Mouse (Mus musculus): ENCODE measurements at regions not wholly inside any gene's neighbourhood (a gene's known extent, or its start where the extent isn't known, plus 50 kb on each side); places are given as distances from the start of the nearest gene placed in this dataset.
"Not testable (repeated sequence)": the region's sequence is repeated elsewhere in the genome, so short reads cannot be mapped to it uniquely, and the experiment has no call there.

DNA sequence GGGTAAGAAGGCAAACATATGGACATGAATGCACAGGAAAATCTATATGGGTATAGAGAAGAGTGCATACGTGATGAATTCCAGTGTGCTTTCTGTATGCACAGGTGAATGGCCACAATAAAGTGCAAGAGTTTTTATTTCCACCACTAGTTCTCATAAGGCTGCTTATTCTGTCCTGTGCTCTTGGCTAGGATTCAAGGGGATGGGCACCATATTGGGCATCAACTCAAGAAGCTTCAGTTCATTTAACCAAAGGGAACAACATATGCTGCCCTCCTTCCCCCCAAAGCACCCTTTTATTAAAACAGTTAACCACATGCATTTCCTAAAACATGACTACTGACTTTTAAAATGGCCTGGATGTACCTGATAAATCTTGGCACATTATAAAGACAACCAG, 356.2 kb downstream of the Fut8 start:
- DNase-seq = no peak

DNA sequence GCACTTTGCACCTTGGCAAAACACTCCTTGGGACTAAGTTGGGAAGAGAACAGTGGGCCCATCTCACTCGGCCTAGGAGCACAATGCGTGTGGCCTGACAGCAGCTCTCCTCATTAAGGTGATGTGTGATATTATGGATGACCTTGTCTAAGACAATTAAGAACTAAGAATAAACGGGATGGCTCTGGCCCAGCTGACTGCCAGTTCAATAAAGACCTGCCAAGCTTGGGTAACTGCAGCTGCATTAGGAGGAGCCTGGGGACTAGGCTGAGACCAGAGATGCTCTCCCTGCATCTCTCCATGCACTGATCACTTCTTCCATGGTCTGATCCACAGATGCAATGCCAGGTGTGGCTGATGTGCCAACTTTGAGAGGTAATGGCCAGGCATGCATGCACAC, 356.7 kb downstream of the Fut8 start:
- no peak for DNase-seq

DNA sequence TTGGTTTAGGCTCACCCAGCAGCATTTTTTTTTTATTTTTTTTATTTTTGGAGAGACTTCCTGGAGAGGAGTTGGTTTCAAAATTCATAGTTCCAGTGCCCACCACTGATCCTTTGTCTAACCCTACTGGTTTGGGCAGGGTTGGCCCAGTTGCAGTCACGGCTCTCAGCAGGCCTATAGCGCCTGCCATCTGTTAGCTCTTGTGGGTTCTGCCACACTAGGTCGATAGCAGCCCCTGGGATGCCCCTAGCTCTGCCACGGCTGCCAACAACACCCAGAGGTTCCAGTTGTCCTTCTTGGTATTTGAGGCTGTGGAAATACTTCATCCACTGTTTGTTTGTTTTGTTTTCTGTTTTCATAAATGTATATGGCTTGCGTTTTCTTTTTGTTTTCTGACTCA, 357.9 kb downstream of the Fut8 start:
- DNase-seq = no peak

DNA sequence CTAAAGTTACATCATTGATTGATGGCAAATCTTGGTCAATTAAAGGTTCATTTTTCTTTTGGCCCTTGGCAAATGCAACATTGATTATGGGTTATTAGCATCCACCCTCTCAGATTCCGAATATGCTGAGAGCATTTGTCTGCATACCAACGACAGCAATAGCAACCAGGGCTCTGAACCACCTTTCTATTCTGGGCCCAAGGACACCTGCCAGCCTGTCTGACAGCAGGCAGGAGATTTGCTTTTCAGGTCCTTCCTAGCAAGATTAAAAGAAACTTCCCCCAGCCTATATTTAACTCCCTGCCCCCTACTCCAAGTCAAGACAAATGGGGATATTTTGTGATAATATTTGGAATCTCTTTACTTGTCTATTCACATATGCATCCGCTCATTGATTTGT, 358.8 kb downstream of the Fut8 start:
- DNase-seq = no peak

DNA sequence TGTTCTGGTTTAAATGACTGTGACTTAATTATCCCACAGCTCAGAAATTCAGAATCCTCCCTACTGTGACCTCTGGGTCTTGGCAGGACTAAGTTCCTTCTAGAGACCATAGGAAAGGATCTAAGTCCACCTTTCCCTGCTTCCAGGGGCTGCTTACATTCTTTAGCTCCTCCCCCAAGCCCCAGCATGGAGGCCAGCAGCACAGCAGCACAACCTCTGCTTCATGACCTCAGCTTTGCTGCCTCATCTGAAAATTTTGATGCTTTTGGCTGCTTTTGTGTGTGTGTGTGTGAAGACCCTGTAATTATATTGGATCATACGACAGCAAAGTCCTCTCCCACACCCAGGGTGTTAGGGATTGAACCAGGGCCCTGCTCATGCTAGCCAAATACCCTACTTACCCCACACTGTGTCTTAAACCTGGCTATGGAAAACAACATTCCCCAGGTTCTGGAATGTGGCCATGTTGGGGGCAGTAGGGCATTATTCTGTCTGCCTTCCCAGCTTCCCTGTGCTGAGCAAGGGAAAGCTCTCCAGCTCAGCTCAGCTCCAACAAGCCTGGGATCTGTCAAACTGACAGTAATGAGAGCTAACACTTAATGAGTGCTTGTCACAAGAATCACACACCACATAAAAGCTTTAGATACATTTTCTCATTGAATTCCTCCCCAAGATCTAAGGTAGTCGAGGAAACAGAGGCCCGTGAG, 359.9 kb downstream of the Fut8 start:
- DNase-seq = no peak

DNA sequence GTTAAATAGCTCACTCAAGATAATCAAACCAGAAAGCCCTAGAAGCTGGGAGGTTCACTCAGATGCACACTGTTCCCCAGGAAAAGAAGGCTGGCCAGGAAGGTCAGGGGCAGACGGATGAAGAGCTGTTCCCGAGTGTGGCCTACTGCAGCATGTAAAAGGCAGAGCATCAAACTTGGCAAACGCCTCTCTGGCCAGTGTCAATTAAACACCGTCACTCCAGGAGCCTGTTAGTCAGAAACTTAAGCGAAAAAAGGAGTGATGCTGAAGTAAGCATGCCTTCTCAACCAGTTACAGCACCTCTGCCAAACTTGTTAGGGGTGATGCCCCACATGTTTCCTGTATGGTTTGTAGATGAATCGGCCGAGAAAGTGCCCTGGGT, 360.4 kb downstream of the Fut8 start:
- DNase-seq = peak in 1 of 2 experiments; percentile 6

DNA sequence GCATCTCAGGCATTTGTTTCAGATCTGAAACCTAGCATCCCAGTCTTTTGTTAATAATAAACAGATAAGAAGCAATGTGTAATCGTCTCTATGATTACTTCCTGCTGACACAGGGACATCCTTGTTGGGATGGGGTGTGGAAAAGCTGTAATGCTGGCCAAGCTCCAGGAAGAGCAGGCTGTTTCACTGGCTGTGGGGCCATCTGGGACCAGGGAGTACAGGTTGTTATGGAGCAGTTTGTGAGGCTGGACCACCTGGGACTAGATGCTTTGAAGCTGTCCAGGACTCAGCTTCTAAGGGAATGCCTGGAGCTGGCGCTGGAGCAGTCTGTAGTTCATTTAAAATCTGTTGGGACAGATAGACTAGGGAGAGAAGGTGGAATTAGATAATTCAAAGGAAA, 361.5 kb downstream of the Fut8 start:
- DNase-seq = no peak

DNA sequence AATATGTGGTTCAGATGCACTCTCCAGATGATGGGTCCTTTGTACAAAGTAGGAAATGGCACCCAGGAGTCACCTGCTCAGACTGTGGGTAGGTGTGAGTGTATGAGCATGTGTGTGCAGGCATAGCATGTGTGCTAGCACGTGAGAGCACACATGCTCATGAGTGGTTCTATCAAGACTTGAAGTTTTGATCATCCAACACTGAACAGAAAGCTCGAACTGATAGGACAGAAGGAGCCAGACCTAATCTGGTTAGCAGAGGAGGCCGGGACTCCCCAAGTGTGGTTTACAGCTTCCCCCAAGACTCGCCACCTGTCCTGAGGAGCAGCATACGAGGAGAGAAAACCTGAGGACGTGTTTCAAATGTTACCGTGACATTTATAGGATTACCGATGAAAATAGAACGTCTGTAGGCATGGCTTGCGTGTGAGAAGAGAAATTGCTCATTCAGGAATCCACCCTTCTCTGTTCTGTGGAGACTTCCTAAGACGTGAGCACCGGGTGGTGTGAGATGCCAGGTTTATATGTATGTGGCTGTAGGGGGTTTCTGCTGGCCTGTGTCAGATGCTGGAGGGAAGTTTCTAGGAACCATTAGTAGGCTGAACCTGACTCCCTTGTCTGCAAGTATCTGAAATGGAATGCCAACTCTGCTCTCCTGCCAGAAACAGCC, 366.0 kb downstream of the Fut8 start:
- no peak for DNase-seq

DNA sequence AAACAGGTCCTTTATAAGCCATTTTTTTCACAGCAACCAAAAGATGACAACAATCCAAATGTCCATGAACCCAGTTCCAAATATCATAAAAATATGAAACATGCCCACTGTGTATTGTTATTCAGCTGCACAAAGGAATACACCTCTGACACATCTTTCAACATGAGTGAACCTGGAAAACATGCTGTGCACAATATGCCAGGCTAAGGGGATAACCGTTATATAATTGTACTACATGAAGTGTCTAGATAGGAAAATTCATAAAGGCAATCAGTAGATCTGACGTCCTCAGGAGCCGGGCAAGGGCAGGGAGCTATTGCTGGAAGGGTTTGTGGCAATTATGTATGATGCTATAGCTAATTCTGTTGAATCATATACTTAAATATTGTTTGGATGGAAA, 379.6 kb downstream of the Fut8 start:
- DNase-seq = no peak

DNA sequence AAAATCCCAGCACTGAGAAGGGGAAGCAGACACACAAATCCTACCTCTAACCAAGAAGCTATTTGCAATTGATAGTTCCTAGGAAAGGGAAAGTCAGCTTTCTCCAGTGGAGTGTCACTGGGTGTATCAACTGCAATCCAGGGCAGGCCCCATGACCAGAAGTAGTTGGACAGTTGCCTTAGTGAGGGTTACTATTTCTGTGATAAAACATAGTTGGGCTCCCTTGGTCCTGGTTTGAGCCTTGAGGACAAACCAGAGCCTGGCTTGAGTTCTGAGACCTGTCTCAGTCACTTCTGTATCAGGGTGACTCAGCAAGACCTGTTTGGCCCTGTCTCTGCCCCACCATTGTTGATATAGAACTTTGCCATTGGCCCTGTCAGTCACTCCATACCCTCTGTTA, 384.3 kb downstream of the Fut8 start:
- DNase-seq = no peak

DNA sequence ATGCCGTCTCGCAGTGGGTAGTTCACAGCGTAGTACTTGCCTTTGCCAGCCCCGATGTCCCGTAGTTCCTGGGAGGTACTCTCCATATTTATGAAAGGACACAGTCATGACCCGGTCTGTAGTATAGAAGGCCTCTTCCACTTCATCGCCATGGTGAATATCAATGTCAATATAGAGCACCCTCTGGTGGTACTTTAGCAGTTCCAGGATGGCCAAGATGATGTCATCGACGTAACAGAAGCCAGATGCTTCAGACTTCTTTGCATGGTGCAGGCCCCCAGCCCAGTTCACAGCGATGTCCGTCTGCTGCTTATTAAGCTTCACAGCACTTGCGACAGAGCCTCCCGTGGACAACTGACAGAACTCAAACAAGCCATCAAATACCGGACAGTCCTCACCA, 386.4 kb downstream of the Fut8 start:
- DNase-seq = not testable (repeated sequence)

DNA sequence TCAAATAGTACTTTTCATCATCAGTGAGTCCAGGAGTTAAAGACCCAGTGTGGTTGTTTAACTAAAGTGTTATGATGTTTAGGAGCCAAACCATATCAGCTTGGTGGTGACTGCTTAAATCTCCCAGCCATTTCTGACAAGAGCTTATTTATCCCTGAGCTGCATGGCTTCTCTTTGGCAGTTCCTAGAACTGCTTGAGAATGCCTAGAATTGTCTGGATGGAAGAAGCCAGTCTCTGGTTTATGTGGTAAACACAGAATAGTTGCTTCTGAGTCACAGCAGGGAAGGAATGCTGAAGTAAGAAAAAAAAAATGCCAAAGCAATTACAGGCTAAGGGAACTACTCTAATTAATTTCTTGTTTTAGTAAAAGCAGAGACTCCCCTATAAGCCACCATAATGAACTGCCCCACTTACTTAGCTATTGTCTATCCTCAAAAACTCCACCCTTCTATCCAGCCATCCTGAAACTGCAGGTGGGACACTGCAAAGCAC, 390.5 kb downstream of the Fut8 start:
- DNase-seq = no peak

DNA sequence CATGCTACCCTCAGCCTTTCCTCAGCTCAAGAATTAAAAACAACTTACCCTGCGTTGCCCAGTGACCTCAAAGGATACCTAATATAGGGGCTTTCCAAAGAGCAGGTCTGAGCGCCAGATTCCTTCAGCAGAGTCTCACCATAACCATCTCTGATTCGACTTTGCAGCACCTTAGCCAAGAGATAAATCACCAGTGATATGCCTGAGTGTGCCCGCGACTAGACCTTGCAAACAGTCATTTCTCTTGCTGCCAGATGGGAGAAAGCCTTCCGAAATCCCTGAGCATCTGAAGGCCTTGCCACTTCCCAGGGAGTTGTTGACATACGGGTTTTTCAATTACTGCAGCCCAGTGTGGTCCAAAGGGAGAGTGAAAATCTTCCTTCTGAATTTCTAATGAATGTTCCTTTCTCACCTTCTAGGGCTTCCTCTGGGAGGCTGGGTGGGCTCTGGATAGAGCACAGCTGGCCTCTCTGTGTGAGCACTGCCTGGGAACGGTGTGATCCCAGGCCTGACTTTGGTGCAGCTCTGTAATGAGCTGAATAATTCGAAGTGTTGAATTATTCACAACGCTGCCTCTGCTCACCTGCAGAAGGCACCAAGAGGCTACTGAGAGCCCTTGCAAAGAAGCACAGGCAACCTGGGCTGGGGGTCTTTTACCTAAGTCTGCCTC, 396.2 kb downstream of the Fut8 start:
- no peak for DNase-seq

DNA sequence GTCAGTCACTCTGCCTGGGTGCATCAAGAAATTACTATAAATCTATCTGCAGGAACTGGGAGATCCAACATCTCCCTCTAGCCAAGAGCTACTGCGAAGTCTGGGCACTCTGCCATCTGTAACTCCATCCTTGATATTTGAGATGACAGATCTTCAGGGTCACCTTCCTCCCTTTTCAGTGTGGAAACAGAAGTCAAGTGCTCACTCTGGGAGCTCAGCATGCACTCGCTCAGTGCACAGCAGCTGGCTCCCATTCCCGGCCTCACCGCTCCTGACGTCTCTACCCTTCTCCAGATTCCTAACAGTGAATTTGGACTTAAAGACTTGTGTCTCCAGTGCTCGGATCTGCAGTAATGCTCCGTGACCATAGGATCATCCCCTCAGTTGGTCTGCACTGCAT, 400.3 kb downstream of the Fut8 start:
- DNase-seq = no peak

DNA sequence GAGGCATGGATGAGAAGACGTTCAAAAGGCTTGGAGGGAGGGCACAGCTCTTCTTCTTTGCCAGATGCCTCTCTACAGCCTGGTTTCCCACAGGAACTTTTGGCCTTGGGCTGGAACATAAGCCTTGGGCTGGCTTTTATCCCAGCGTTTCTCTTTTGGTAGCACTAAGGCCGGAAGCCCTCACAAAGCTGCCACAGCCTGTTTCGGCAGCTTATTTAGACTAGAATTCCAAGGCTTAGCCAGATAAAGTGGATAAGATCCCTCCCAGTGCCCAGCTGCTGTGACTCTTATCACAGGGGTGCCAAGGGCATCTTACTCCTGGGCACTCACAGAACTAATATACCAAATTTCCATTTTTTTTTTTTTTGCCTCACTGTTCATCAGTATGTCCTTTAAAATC, 404.4 kb downstream of the Fut8 start:
- no peak for DNase-seq

DNA sequence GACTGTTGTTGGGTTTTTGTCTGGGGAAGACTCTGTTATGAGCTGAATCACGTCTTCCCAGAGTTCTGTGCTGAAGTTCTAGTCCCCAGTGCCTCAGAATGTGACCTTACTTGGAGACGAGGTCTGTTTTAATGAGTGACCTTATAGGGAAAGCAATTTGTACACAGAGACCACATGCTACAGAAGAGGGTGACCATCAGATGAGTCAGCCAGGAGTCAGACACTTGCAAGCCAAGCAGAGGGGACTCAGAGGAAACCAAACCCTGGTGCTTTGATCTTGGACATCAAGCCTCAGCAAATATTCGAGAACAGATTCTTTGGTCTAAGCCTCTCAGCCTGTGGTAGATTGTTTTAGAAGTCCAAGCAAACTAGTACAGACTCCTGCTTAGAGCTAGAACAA, 409.9 kb downstream of the Fut8 start:
- no peak for DNase-seq

DNA sequence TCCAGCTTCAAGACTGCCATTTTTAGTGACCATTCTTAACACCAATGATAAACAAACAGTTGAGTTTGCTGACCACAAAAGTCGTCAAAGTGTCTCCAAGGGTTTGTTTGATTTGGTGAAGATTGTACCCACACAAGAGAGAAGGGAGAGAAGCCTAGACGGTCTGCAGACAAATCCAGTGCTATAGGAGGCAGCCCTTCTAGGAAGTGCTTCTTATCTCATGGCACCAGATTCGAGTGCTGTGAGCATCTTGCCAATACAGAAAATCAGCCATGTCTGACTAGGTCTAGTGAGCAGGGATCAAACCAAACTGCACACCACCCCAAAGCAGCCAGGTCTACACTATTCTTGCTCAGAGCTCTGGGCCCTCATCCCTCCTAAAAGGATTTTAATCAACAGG, 416.4 kb downstream of the Fut8 start:
- no peak for DNase-seq

DNA sequence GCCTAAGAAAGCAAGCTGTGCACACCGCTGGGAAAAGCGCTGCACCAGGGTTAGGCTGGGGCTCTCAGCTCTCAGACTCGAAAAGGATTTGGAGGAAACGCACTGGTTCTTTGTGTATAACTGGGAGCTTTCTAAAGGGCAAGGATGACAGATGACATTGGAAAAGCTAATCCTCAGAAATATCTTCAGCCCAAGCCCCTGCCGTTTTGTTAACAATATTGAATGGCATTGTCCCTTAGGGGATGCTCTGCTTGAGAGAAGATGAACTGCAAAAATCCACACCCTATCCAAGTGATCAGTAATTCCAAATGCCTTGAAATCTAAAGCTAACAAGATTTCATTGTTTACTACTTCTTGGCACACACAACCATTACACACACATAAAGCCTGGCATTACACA, 419.1 kb downstream of the Fut8 start:
- no peak for DNase-seq

DNA sequence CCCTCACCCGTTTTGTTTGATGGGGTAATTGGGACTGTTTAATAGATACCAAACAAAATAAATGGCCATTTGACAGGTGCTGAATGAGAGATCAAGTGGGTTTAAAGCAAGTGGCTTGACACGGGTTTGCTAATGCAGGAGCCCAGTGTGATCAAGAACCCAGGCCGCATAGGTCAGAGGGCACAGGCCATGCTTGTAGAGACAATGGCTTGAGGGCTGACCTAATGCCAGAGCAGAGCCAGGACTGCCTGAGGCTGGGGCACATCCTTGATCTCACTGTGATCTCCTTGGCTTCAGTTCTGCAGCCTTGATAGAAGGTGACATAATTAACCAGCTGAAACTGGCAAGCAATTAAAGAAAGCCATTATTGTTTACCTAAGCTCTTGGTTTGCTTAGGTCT, 420.0 kb downstream of the Fut8 start:
- DNase-seq = no peak

DNA sequence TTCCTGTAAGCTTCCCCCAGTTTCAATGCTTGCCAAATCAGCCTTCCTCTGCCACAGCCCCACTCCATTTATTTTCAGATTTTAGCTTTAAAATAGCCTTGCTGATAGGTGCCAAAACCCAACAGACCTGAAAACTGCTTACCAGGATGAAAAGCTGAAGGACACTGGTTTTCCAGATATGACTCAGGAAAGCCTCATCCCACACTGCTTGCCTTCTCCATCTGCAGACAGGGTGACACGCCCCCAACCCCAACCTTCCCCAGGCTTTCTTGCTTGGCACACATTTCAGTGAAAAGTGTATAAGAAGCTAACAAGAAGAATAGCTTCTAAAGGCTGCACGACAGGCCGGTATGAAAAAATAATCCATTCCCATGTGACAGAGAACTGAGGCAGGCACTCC, 425.3 kb downstream of the Fut8 start:
- DNase-seq = no peak

DNA sequence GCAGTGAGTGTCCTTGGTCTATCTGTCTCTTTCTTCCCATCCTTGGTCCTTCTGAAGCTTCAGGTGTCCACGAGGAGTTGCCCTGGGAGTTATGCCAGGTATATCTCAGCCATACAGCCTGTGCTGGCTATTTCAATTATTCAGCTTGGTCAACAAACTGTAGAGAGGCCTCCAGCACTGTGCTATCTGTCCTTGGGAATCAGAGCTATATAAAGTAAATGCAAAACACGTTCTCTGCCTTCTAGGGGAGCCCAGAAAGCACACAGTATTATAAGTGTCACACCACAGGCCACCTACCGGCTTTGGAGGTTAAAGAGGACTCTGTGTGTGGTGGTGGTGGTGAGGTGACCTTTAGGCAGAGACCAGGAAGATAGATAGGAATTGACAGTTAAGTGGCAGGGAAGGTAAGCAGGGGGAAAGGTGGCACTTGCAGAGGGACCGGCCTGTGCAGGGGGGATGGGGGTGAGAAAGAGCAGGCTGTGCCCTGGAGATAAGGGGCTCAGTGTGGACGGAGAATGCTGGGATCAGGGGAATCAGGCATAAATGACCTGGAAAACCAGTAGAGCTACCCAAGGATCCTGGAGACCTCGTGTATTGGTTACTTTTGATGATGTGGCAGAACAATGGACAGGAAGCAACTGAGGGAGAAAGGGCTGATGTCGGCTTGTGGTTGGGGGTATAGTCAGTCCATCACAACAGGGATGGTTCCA, 425.9 kb downstream of the Fut8 start:
- no peak for DNase-seq

DNA sequence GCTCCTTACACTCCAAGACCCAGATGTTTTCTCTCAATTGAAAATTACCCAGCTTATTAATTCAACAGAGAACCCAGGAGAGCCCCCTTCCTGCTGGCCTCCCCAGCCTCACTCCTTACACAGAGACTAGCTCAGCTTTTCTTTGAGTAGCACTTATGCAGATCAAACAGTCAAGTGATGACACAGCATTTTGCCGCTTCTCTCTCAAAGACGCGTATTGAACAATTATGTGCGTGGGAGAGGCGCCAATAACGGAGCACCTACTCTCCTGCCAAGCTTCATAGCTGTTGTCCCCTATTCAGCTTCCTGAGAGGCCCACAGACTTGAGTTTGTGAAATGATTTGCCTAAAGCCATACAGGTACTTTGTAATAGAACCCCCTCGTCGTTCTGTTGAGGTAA, 428.5 kb downstream of the Fut8 start:
- DNase-seq = no peak

DNA sequence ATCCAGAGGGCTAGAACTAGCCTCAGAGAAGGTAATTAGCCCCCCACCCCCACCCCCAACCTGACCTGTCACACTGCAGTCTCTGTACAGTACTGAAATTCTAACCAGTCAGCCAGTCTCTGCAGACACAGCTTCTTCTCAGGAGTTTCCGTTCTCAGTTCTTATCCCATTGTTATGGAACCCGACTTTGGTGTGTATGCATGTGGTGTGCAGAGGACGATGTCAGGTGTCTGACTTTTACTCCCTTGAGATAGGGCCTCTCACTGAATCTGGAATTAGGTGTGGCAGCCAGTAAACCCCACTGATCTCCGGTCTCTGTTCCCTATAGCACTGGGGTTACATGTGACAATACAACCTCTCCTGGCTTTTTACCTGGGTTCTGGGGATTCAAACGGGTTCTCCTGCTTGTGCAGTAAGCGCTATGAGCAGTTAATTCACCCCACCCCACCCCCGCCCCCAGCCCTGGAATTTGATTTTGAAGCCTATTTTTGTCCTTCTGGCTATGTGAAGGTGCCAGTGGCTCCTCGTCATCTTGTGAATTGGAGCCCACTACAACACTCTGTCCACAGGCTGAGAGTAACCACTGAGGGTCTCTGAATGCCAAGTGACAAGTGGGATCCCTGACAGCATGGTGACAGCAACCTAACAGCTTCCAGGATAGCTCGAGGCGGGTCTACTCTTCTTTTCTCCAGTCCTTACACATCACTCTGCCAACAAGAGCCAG, 429.4 kb downstream of the Fut8 start:
- no peak for DNase-seq

Measured in B cell, adult 2 months (primary cell).